Mouse (Mus musculus): ENCODE data around the gene Zbtb32.

- no peak for TF ChIP-seq GATA1 (IDR thresholded peaks at IDR 0.05; ENCODE audit: low read length)
- no peak for TF ChIP-seq TAL1 (IDR thresholded peaks at IDR 0.05; ENCODE audit: low read length)
Observed at GRCm38 (mm10) chr7:30596093-30596492, 2.6 kb downstream of the Zbtb32 start.
